Mouse (Mus musculus) erythroblast, embryonic 14.5 days (primary cell): ENCODE data around the gene Fcrla.

Experiments used
- GATA1 ChIP-seq: IDR thresholded peaks from 2 replicates; pipeline ENCODE4 v1.6.1; 2012; ENCODE audit warnings: low read length, inconsistent platforms, mixed read lengths
- TAL1 ChIP-seq: IDR thresholded peaks from 3 replicates; pipeline ENCODE4 v1.6.1; 2012; ENCODE audit warnings: low read length, inconsistent platforms, mixed read lengths

GRCm38 (mm10) chr1:170889310-170889709 lies 38.1 kb downstream of the Fcrla start:
- TF ChIP-seq GATA1 (no peak), TAL1 (no peak)
